ENCODE assay signal across 13 mouse cellular contexts in genomic region chr13:54357420-54357819, GRCm38 (mm10). TPM values are rescaled to one million over a fixed set of nuclear protein-coding genes. Genes with fewer than 3 reads are reported as not detected.
DNase-seq lines count a peak whose midpoint lies in the region; ATAC-seq and TF ChIP-seq lines count a peak whose summit lies in the region.
"Had no signal": no experiment of that assay in that cellular context is flagged by ENCODE, and none has a peak within 500 bp of the region (broad histone marks: within the 10 kb centered on the region; RNA-seq: fewer than 3 reads in every experiment).

No protein-coding gene starts in this region.

- H3K27ac ChIP-seq in kidney, adult 2 months (ENCODE audit: insufficient read depth, low read depth, low read length) = no peak overlapping the region; the same call in 1 of the 2 replicates
- H3K27ac ChIP-seq in kidney, embryonic 14.5 days (ENCODE audit: low read depth, low read length) = no peak overlapping the region
- H3K27ac ChIP-seq: embryonic facial prominence, embryonic 15.5 days had no signal

- no peak for TF ChIP-seq POLR2A in kidney, adult 2 months (IDR thresholded peaks at IDR 0.05; ENCODE audit: low read depth, low read length)

- H3K9me3 ChIP-seq in kidney, embryonic 14.5 days (ENCODE audit: control insufficient read depth, low read length) = no peaks in the 10 kb centered on the region
- H3K9me3 ChIP-seq: embryonic facial prominence, embryonic 15.5 days had no signal

- no peak overlapping the region for H3K9ac ChIP-seq in kidney, embryonic 14.5 days (ENCODE audit: low read depth, low read length)
- H3K9ac ChIP-seq: embryonic facial prominence, embryonic 15.5 days had no signal

- peak; percentile 82 for DNase-seq in kidney, adult 2 months
- peak; percentile 77 for DNase-seq in 416B (ENCODE audit: low read depth)
- peak; percentile 90 for DNase-seq in adrenal gland, adult 2 months
- DNase-seq in cerebellum, postnatal 14 days = peak; percentile 75 to 82
- DNase-seq in thymus, postnatal 36 days = no peak
- DNase-seq in right cerebral cortex, adult 2 months (ENCODE audit: low spot score in 2 of 2) = no peak
- DNase-seq: layer of hippocampus, adult 9-11 months; thymus, postnatal 14 days had no signal

- TF ChIP-seq CTCF in kidney, adult 2 months (conservative IDR thresholded peaks at IDR 0.05; ENCODE audit: insufficient read depth, insufficient read length, low read depth, low read length) = no peak

- H3K4me3 ChIP-seq in kidney, adult 2 months (ENCODE audit: insufficient read depth, low read depth, low read length) = no peak overlapping the region
- no peak overlapping the region for H3K4me3 ChIP-seq in kidney, embryonic 14.5 days (ENCODE audit: low read length)
- H3K4me3 ChIP-seq: embryonic facial prominence, embryonic 15.5 days had no signal

- no peaks in the 10 kb centered on the region for H3K27me3 ChIP-seq in kidney, adult 2 months (replicated peaks; ENCODE audit: control insufficient read depth, insufficient read depth, low read length)
- H3K27me3 ChIP-seq in kidney, embryonic 14.5 days (ENCODE audit: control insufficient read depth, insufficient read depth, low read length) = no peaks in the 10 kb centered on the region
- H3K27me3 ChIP-seq: embryonic facial prominence, embryonic 15.5 days had no signal

- no peak for ATAC-seq in kidney, embryonic 14.5 days (ENCODE audit: low FRiP score, low TSS enrichment)
- ATAC-seq: hindbrain, embryonic 16.5 days had no signal

- H3K36me3 ChIP-seq in kidney, adult 2 months (ENCODE audit: control insufficient read depth, insufficient read depth, low read length) = no peaks in the 10 kb centered on the region
- H3K36me3 ChIP-seq in kidney, embryonic 14.5 days (ENCODE audit: control insufficient read depth, insufficient read depth, low read length) = no peaks in the 10 kb centered on the region
- H3K36me3 ChIP-seq: embryonic facial prominence, embryonic 15.5 days had no signal

- 32% methylated on average over 4 of the region's 4 CpGs for WGBS in kidney, adult 2 months
- 77% methylated on average over 4 of the region's 4 CpGs for WGBS in kidney, embryonic 14.5 days

- H3K4me2 ChIP-seq in kidney, embryonic 14.5 days (replicated peaks; ENCODE audit: low read depth, low read length) = no peak overlapping the region
- H3K4me2 ChIP-seq: embryonic facial prominence, embryonic 15.5 days; heart, embryonic 11.5 days had no signal

- no peaks in the 10 kb centered on the region for H3K4me1 ChIP-seq in kidney, adult 2 months (ENCODE audit: control insufficient read depth, insufficient read depth, low read length)
- H3K4me1 ChIP-seq in kidney, embryonic 14.5 days (ENCODE audit: control insufficient read depth, insufficient read depth, low read length) = no peaks in the 10 kb centered on the region
- H3K4me1 ChIP-seq: embryonic facial prominence, embryonic 15.5 days had no signal

RNA-seq across cellular contexts. Expression of gene Cplx2, which starts 13.7 kb away (rescaled TPM):
- 11.8 and 15.5 TPM in 2 replicates for polyA plus RNA-seq in kidney, adult 2 months (2012; rRNA removed)
- 4.5 and 6.4 TPM in 2 replicates for polyA plus RNA-seq in kidney, embryonic 14.5 days (2014; fragmentation: Nextera tagmentation; extraction: Ambion mirVana)
- total RNA-seq in adrenal gland, adult 2 months (2021) = 10 to 100 TPM; 20.3 to 20.8 TPM
- 22.6 and 23.8 TPM in 2 replicates for polyA plus RNA-seq in adrenal gland, adult 2 months (2012; rRNA removed)
- total RNA-seq: monocyte, adult 5-6 weeks had no signal

Comparison
In these comparisons a context has a peak if more than half of its experiments do, and no peak if none do; other contexts are left out.
1. DNase-seq: peak in kidney, adult 2 months (single experiment), 416B (single experiment), adrenal gland, adult 2 months (single experiment) and cerebellum, postnatal 14 days (2 of 2); none in thymus, postnatal 36 days (0 of 2) and right cerebral cortex, adult 2 months (0 of 2).